Mouse (Mus musculus): Measurements from ENCODE around the gene Glrx3. TPM values are rescaled to one million over a fixed set of nuclear protein-coding genes. Genes with fewer than 3 reads are reported as not detected.
"Not testable (repeated sequence)": the region's sequence is repeated elsewhere in the genome, so short reads cannot be mapped to it uniquely, and the experiment has no call there.

Gene Glrx3
- polyA plus RNA-seq (2017; shearing (Covaris generic)), result 100 to 1,000 TPM in 2 of 3 experiments, 10 to 100 TPM in 1; 98.5 to 137 (median 126) TPM

- ATAC-seq, result peak; percentile 98
Observed at GRCm38 (mm10) chr7:137437440-137438178, at the start of gene Glrx3. Gene Glrx3, plus strand, starts transcription at chr7:137437614.

- no peak for ATAC-seq
Observed at GRCm38 (mm10) chr7:137387863-137388262, 49.6 kb upstream of the Glrx3 start.

DNA sequence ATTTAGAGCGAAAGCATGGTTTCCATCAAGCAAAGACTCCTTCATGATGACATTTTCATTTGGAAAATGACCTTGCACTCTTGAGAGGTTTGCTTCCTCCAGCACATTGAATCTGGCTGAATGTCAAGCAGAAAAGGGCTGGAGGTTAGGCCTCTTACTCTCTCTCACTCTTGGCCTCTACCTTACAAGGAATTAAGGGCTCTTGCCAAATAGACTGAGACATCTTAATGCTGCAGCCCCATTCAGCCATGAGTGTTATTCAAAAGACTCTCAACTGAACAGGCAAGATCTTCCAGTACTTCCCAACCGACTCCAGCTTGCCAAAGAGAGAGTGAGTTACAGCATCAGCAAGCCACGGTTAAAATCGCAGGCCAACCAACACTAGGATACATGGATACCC is 42.0 kb upstream of the Glrx3 start:
- no peak for ATAC-seq

- ATAC-seq, result no peak
Observed at GRCm38 (mm10) chr7:137397361-137397910, 40.0 kb upstream of the Glrx3 start.

GRCm38 (mm10) chr7:137398973-137399372 is 38.4 kb upstream of the Glrx3 start:
- ATAC-seq, result no peak

- no peak for ATAC-seq
Observed at GRCm38 (mm10) chr7:137404146-137404545, 33.3 kb upstream of the Glrx3 start.

DNA sequence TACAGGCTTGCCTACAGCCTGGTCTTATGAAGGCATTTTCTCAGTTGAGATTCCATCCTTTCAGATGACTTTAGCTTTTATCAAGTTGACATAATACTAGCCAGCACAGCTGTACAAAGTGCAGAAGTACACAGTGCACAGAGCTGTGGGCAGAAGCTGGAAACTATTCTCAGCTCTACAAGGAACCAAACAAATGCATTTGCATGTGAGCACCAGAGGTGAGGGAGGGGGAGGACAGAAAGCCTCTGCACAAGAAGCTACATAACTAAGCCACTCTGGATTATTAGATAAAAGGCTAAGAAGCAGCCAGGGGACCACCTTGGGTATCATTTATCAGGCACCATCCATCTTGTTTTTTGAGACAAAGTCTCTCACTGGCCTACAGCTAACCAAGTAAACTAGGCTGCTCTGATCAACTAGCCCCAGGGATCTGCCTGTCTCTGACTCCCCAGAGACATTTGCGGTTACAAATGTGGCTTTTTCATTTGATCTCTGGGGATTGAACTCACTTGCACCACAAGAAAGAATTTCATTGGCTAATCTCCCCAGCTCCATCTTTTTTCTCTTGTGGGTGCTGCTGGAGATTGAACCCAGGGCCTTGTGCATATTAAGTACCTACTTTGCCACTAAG is 29.9 kb upstream of the Glrx3 start:
- ATAC-seq, result no peak

DNA sequence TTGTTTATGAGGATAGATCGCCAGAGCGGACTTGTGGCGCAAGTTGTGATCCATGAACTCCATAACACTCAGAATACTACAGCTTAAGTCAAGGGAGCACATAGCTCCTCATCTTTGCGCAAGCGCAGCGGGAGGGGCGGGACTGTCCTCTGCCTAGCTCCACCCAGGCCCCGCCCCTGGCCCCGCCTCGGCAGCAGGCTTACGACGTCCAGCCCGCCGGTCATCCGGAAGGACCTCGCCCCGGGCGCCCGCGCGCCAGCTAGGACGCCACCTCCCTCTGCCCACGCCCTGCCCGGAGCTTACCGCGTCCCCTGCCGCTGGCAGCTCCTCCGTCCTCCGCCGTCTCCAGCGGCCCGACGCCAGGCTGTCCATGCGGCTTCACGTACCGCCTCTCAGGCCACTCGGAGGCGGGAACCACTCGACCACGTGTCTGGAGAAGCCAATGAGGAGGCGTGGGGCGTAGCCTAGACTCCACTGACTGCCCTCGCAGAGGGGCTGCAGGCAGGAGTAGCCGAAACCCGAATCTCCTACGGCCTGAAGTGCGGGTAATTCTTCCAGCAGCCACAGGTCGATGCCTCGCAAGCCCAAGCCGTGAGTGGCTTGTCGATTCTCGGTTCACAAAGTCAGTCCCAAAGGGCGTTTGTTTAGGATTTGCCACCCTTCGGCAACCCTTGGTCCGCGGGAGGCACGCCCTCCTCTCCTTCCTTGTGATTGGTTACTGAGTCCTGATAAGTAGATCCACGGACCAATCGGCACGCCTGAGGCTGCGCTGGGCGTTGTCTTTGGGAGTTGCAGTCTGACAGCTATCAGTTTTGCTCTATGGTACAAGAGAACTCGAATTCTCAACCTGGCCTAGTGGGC is 26.8 kb upstream of the Glrx3 start, which contains the start of gene 9430038I01Rik:
TSS of gene 9430038I01Rik (minus strand) at position 426 of the 861 bp plus-strand sequence.
- peak; percentile 92 for ATAC-seq

DNA sequence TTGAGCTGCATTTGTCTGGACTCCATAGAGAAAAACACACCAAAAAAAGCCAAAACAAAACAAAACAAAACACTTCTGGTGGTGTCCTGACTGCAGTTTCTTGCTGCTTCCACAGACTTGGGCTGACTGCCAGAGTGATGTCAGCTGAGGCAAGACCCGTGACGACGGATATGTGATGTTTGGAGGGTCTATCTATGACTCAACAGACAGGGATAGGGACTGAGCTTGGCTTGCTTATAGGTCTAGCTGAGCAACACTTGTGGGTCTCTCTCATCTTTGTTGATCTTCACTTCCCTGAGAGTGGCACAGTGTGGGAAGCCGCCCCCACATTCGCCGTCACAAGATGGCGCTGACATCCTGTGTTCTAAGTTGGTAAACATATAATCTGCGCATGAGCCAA is 22.7 kb upstream of the Glrx3 start:
- ATAC-seq, result no peak

DNA sequence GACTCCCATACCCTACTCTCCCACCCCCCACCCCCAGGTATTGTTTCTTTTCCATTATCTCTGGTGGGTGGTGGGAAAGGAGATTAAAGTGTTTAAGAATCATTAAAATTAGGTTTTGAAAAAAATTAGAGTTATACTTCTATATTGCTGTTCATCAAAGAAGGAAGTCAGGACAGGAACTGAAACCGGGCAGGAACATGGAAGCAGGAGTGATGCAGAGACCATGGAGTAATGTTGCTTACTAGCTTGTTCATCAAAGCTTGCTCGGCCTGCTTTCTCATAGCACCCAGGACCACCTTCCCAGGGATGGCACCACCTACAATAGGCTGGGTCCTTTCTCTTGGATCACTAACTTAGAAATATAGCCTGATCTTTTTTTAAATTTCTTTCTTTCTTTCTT is 16.9 kb upstream of the Glrx3 start:
- no peak for ATAC-seq

GRCm38 (mm10) chr7:137421236-137421635 is 16.2 kb upstream of the Glrx3 start:
- ATAC-seq, result no peak

GRCm38 (mm10) chr7:137426693-137427092 is 10.7 kb upstream of the Glrx3 start:
- ATAC-seq, result no peak

- ATAC-seq, result no peak
Observed at GRCm38 (mm10) chr7:137431769-137432603, 5.4 kb upstream of the Glrx3 start.

GRCm38 (mm10) chr7:137436901-137437300 is 513 bp upstream of the Glrx3 start:
- no peak for ATAC-seq

DNA sequence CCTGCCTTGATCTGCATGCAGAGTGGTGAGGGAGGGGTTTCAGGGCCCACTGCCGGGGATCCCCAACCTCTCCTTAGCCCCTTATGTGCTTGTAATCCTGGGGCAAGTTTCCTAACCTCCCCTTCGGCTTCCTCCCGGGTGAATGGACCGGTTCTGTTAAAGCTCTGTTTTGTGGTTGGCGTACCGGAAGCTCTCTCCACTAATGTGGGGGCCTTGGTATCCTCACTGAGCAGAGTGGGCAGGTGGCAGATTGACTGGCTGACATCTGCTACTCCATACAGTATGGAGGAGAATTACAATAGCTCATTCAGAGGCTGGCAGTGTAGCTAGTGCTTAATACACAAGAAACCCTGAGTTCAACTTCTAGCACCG is 751 bp downstream of the Glrx3 start:
- peak; percentile 38 for ATAC-seq

DNA sequence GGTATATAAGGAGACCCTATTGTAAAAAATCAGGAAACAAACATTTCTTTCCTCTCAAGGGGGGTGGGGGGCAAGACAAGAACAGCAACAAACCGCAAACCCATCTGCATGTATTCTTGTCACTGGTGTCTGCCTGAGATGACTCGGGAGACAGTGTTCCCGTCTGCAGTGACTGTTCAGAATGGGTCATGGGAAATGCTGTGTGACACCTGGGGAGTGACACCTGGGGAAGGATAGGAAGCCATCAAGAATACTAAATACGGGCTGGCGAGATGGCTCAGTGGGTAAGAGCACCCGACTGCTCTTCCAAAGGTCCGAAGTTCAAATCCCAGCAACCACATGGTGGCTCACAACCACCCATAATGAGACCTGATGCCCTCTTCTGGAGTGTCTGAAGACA is 1.5 kb downstream of the Glrx3 start:
- not testable (repeated sequence) for ATAC-seq

DNA sequence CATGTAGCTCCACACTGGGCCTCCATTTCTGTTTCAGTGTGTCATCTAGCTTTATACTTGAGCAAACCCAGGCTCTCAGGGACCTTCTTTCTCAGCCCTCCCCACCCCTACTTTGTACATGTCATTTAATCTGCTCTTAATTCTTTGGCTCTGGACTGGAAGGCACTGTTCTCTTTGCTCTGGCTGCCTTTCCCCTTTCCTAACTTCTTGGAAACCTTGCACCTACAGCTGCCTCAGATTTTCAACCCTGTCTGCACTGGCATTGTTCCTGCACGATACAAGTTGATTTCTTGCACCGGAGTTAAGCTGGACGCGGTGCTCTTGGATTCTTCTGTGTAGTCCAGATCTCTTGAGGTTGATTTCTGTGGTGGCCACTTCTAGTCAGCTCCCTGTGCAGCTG is 5.5 kb downstream of the Glrx3 start:
- no peak for ATAC-seq

- ATAC-seq, result no peak
Observed at GRCm38 (mm10) chr7:137445321-137445720, 7.9 kb downstream of the Glrx3 start.

- no peak for ATAC-seq
Observed at GRCm38 (mm10) chr7:137461396-137461795, 24.0 kb downstream of the Glrx3 start.

DNA sequence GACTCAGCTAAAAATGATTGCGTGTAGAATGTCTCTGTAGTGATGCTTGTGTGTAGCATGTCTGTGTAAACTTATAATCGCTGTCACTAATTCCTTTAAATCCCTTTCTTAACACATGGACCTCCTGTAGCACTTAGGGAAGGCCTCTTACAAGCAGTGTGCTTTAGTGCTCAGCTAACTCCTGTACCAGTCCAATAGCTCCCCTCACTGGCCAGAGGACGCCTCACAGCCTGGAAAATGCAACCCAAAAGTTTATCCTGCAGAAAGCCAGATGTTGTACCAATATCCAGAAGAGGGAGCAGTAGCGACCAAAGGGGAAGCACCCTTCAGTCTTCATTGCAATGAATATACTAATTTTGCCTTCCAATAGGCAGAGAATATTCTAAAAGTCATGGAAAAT is 30.8 kb downstream of the Glrx3 start:
- ATAC-seq, result peak; percentile 46

DNA sequence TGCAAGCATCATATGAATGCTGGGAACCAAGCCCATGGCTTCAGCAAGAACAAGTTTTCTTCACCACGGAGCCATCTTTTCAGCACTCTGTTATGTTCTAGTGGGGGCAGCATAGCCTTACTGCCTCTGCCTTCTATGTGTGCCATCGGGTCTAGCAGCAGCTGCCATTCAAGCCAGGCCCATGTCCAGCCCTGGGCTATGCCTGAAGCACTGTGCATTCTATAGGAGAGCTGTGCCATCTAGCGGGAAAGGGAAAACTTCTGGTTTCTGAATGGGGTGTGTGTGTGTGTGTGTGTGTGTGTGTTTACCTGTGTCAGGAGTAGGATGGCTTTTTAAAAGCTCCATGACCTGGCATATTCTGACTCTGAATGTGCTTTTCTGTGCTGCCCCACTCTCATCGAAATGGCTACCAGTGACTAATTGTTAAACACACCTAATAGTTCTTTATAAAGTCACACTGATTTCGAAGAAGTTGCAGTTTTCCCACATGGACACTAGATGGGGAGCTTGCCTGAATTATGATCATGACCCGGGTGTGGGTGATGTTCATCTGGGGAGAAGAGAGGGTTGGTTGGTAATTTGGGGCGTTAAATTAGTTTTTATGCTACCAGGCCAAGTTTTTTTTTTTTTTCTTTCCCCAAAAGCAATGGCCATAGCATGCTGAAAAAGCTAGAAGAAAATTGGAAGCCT is 34.2 kb downstream of the Glrx3 start:
- ATAC-seq, result no peak
